Mouse (Mus musculus) granulocyte monocyte progenitor cell, adult 5-6 weeks (primary cell): Measurements from ENCODE around the gene Dcps. TPM values are rescaled to one million over a fixed set of nuclear protein-coding genes. Genes with fewer than 3 reads are reported as not detected.

Source experiments
- ATAC-seq: replicated peaks from 2 replicates; pipeline ENCODE4 v1.8.0; 2016; ENCODE audit warnings: mild to moderate bottlenecking, moderate TSS enrichment, inconsistent platforms; ENCODE audit not compliant: poor library complexity, severe bottlenecking
- total RNA-seq, 2 experiments: library from RNA; stranded (forward) in 1 of 2; stranded (reverse) in 1 of 2; fragments of 200-712, 200-1000 nt in 1 of 2; fragments of >200 nt in 1 of 2; fragmentation: Nextera tagmentation in 1 of 2; gene quantifications; 2 replicates each; pipeline ENCODE4 v1.2.3; 2014 to 2017

The Dcps gene
- total RNA-seq, 2 experiments from 2014 or later: 66.6 to 71.8 TPM

GRCm38 (mm10) chr9:35139231-35139744 lies 36.6 kb downstream of the Dcps start:
- ATAC-seq: no peak

GRCm38 (mm10) chr9:35138029-35138428 lies 37.8 kb downstream of the Dcps start:
- no peak; the same call in 1 of the 2 replicates for ATAC-seq

GRCm38 (mm10) chr9:35135575-35135974 lies 40.3 kb downstream of the Dcps start:
- no peak; the same call in 1 of the 2 replicates for ATAC-seq

GRCm38 (mm10) chr9:35131637-35132397 lies 44.0 kb downstream of the Dcps start:
- no peak for ATAC-seq

GRCm38 (mm10) chr9:35128995-35129418 lies 46.9 kb downstream of the Dcps start:
- ATAC-seq: no peak

GRCm38 (mm10) chr9:35128564-35128963 lies 47.3 kb downstream of the Dcps start:
- ATAC-seq: no peak

GRCm38 (mm10) chr9:35127561-35127960 lies 48.3 kb downstream of the Dcps start:
- no peak for ATAC-seq

- ATAC-seq: no peak
Observed at GRCm38 (mm10) chr9:35127147-35127546, 48.7 kb downstream of the Dcps start.

GRCm38 (mm10) chr9:35124678-35124955 lies 51.2 kb downstream of the Dcps start:
- ATAC-seq: no peak

- ATAC-seq: peak; percentile 80
Observed at GRCm38 (mm10) chr9:35123804-35124677, 51.8 kb downstream of the Dcps start.

- ATAC-seq: no peak
Observed at GRCm38 (mm10) chr9:35123456-35123803, 52.4 kb downstream of the Dcps start.

- peak; percentile 14 for ATAC-seq
Observed at GRCm38 (mm10) chr9:35122551-35123266, 53.2 kb downstream of the Dcps start.

GRCm38 (mm10) chr9:35119168-35119567 lies 56.7 kb downstream of the Dcps start, which contains the start of gene St3gal4:
Gene St3gal4, minus strand, starts transcription at chr9:35119268.
- ATAC-seq: no peak

- ATAC-seq: no peak
Observed at GRCm38 (mm10) chr9:35118563-35118962, 57.3 kb downstream of the Dcps start.

- ATAC-seq: peak; percentile 36
Observed at GRCm38 (mm10) chr9:35117384-35118295, 58.2 kb downstream of the Dcps start.

GRCm38 (mm10) chr9:35116391-35117381 lies 59.2 kb downstream of the Dcps start:
- ATAC-seq: peak; percentile 77

- no peak for ATAC-seq
Observed at GRCm38 (mm10) chr9:35115804-35116203, 60.1 kb downstream of the Dcps start.

GRCm38 (mm10) chr9:35115299-35115698 lies 60.6 kb downstream of the Dcps start:
- no peak for ATAC-seq
